Comparison of ENCODE assay signal across 13 mouse cellular contexts in genomic region chr2:136914334-136914902, GRCm38 (mm10). TPM values are rescaled to one million over a fixed set of nuclear protein-coding genes. Genes with fewer than 3 reads are reported as not detected.
DNase-seq lines count a peak whose midpoint lies in the region; ATAC-seq and TF ChIP-seq lines count a peak whose summit lies in the region.
"Had no signal": no experiment of that assay in that cellular context is flagged by ENCODE, and none has a peak within 500 bp of the region (broad histone marks: within the 10 kb centered on the region; RNA-seq: fewer than 3 reads in every experiment).

No protein-coding gene starts in this region.

- no peak for TF ChIP-seq POLR2A in liver, adult 2 months (IDR thresholded peaks at IDR 0.05; ENCODE audit: extremely low read depth, insufficient read depth, low read length)

- no peaks in the 10 kb centered on the region for H3K9me3 ChIP-seq in liver, embryonic 11.5 days (ENCODE audit: control insufficient read depth, low read length)
- no peaks in the 10 kb centered on the region for H3K9me3 ChIP-seq in forebrain, embryonic 13.5 days (replicated peaks)
- H3K9me3 ChIP-seq: embryonic facial prominence, embryonic 13.5 days had no signal

- TF ChIP-seq CTCF in liver, adult 2 months (IDR thresholded peaks at IDR 0.05; ENCODE audit: low read depth, low read length): peak; percentile 52

- no peak overlapping the region for H3K27ac ChIP-seq in liver, adult 2 months (replicated peaks; ENCODE audit: insufficient read depth, low read depth, low read length)
- no peak overlapping the region for H3K27ac ChIP-seq in liver, embryonic 11.5 days (ENCODE audit: low read depth, low read length)
- no peak overlapping the region for H3K27ac ChIP-seq in forebrain, embryonic 13.5 days
- H3K27ac ChIP-seq: embryonic facial prominence, embryonic 13.5 days had no signal

- H3K9ac ChIP-seq in liver, adult 2 months (ENCODE audit: low read depth, low read length): no peak overlapping the region
- no peak overlapping the region for H3K9ac ChIP-seq in liver, embryonic 11.5 days (ENCODE audit: low read depth, low read length)
- no peak overlapping the region for H3K9ac ChIP-seq in forebrain, embryonic 13.5 days
- H3K9ac ChIP-seq: embryonic facial prominence, embryonic 13.5 days had no signal

- H3K79me2 ChIP-seq in liver, adult 2 months (ENCODE audit: control insufficient read depth, insufficient read depth, low read length): no peaks in the 10 kb centered on the region; the same call in 1 of the 2 replicates

- H3K4me3 ChIP-seq in liver, adult 2 months (ENCODE audit: insufficient read depth, low read depth, low read length): no peak overlapping the region
- no peak overlapping the region for H3K4me3 ChIP-seq in liver, embryonic 11.5 days (ENCODE audit: low read depth, low read length)
- no peak overlapping the region for H3K4me3 ChIP-seq in forebrain, embryonic 13.5 days
- H3K4me3 ChIP-seq: embryonic facial prominence, embryonic 13.5 days had no signal

- 37% methylated on average over 3 of the region's 3 CpGs for WGBS in liver, adult 2 months
- 59% methylated on average over 3 of the region's 3 CpGs for whole genome bisulfite sequencing in liver, embryonic 11.5 days
- 54% methylated on average over 3 of the region's 3 CpGs for WGBS in forebrain, embryonic 13.5 days

- ATAC-seq in liver, embryonic 11.5 days (replicated peaks; ENCODE audit: low FRiP score): no peak
- peak; percentile 68 for ATAC-seq in forebrain, embryonic 13.5 days
- ATAC-seq in monocyte, adult 5-6 weeks (replicated peaks; ENCODE audit: insufficient number of reproducible peaks, low FRiP score, low TSS enrichment, poor library complexity, severe bottlenecking): 0 out of 2 replicates have a peak, but pooled peaks have one; percentile 42
- no peak; the same call in 1 of the 2 replicates for ATAC-seq in granulocyte monocyte progenitor cell, adult 5-6 weeks (replicated peaks; ENCODE audit: poor library complexity, severe bottlenecking)
- ATAC-seq: activated CD4-positive, CD25-positive, alpha-beta regulatory T cell, adult 4 months had no signal

- no peaks in the 10 kb centered on the region for H3K36me3 ChIP-seq in liver, adult 2 months (ENCODE audit: control insufficient read depth, insufficient read depth, low read length)
- no peaks in the 10 kb centered on the region for H3K36me3 ChIP-seq in liver, embryonic 11.5 days (ENCODE audit: control insufficient read depth, insufficient read depth, low read length)
- no peaks in the 10 kb centered on the region for H3K36me3 ChIP-seq in forebrain, embryonic 13.5 days (ENCODE audit: poor library complexity, severe bottlenecking)
- H3K36me3 ChIP-seq: embryonic facial prominence, embryonic 13.5 days had no signal

- H3K27me3 ChIP-seq in liver, adult 2 months (ENCODE audit: control insufficient read depth, insufficient read depth, low read length): no peaks in the 10 kb centered on the region
- no peaks in the 10 kb centered on the region for H3K27me3 ChIP-seq in liver, embryonic 11.5 days (replicated peaks; ENCODE audit: control insufficient read depth, insufficient read depth, low read length)
- H3K27me3 ChIP-seq in forebrain, embryonic 13.5 days: no peaks in the 10 kb centered on the region
- H3K27me3 ChIP-seq: embryonic facial prominence, embryonic 13.5 days had no signal

- peaks cover 2% of the 10 kb centered on the region for H3K4me1 ChIP-seq in liver, adult 2 months (ENCODE audit: control insufficient read depth, insufficient read depth, low read length)
- H3K4me1 ChIP-seq in liver, embryonic 11.5 days (replicated peaks; ENCODE audit: control insufficient read depth, insufficient read depth, low read length): peaks cover 4% of the 10 kb centered on the region
- peaks cover 9% of the 10 kb centered on the region for H3K4me1 ChIP-seq in forebrain, embryonic 13.5 days

- H3K4me2 ChIP-seq in liver, embryonic 11.5 days: no peak overlapping the region
- H3K4me2 ChIP-seq in forebrain, embryonic 13.5 days: no peak overlapping the region
- H3K4me2 ChIP-seq: embryonic facial prominence, embryonic 13.5 days had no signal

- peak; percentile 24 for DNase-seq in cerebellum, adult 9-10 months
- no peak for DNase-seq in cerebellum, adult 8-10 months
- peak; percentile 43 for DNase-seq in liver, adult 2 months (ENCODE audit: extremely low read depth, low read depth, low spot score)
- DNase-seq in liver, embryonic 11.5 days (ENCODE audit: low spot score): no peak
- DNase-seq in thymus, adult 18-20 months: no peak
- DNase-seq: B cell, adult 2 months; heart, postnatal 14 days had no signal

RNA-seq across cellular contexts. Expression of gene AL731706.1, which starts 23.2 kb away (rescaled TPM):
- 1.8 TPM in 1 of 2 replicates, not detected in the other for total RNA-seq in liver, adult 2 months (2014; rRNA removed)
- 6.1 and 8.0 TPM in 2 replicates for polyA plus RNA-seq in liver, adult 2 months (2012; rRNA removed)
- 24.0 and 24.2 TPM in 2 replicates for polyA plus RNA-seq in liver, embryonic 11.5 days (2014; fragmentation: Nextera tagmentation; extraction: Ambion mirVana)
- 22.1 and 27.4 TPM in 2 replicates for polyA plus RNA-seq in forebrain, embryonic 13.5 days (2015; fragmentation: Nextera tagmentation; extraction: Ambion mirVana)
- 0.75 to 13.1 TPM (median 5.0 TPM) in 3 replicates for total RNA-seq in monocyte, adult 5-6 weeks (2017)
- 9.9 and 10.1 TPM in 2 replicates for total RNA-seq in granulocyte monocyte progenitor cell, adult 5-6 weeks (2014; fragmentation: Nextera tagmentation)
- 11.8 and 27.1 TPM in 2 replicates for total RNA-seq in granulocyte monocyte progenitor cell, adult 5-6 weeks (2017)

RNA-seq across cellular contexts. Expression of gene Mkks, which starts 23.2 kb away (rescaled TPM):
- 17.2 and 19.5 TPM in 2 replicates for total RNA-seq in liver, adult 2 months (2014; rRNA removed)
- polyA plus RNA-seq in liver, adult 2 months (2012; rRNA removed): 3.8 and 5.2 TPM in 2 replicates
- polyA plus RNA-seq in liver, embryonic 11.5 days (2014; fragmentation: Nextera tagmentation; extraction: Ambion mirVana): 13.0 and 14.9 TPM in 2 replicates
- 9.9 and 10.8 TPM in 2 replicates for polyA plus RNA-seq in forebrain, embryonic 13.5 days (2015; fragmentation: Nextera tagmentation; extraction: Ambion mirVana)
- 7.8 to 10.7 TPM (median 8.8 TPM) in 3 replicates for total RNA-seq in monocyte, adult 5-6 weeks (2017)
- total RNA-seq in granulocyte monocyte progenitor cell, adult 5-6 weeks (2014; fragmentation: Nextera tagmentation): 17.4 and 18.0 TPM in 2 replicates
- total RNA-seq in granulocyte monocyte progenitor cell, adult 5-6 weeks (2017): 8.0 and 10.8 TPM in 2 replicates

RNA-seq across cellular contexts. Expression of gene Slx4ip, which starts 23.4 kb away (rescaled TPM):
- total RNA-seq in liver, adult 2 months (2014; rRNA removed): 1.5 and 1.8 TPM in 2 replicates
- polyA plus RNA-seq in liver, adult 2 months (2012; rRNA removed): 0.18 and 0.46 TPM in 2 replicates
- polyA plus RNA-seq in liver, embryonic 11.5 days (2014; fragmentation: Nextera tagmentation; extraction: Ambion mirVana): 4.2 and 5.0 TPM in 2 replicates
- 12.2 and 12.8 TPM in 2 replicates for polyA plus RNA-seq in forebrain, embryonic 13.5 days (2015; fragmentation: Nextera tagmentation; extraction: Ambion mirVana)
- 1.5 to 5.4 TPM (median 4.8 TPM) in 3 replicates for total RNA-seq in monocyte, adult 5-6 weeks (2017)
- 5.4 and 7.7 TPM in 2 replicates for total RNA-seq in granulocyte monocyte progenitor cell, adult 5-6 weeks (2014; fragmentation: Nextera tagmentation)
- 3.9 and 5.6 TPM in 2 replicates for total RNA-seq in granulocyte monocyte progenitor cell, adult 5-6 weeks (2017)

RNA-seq across cellular contexts. Expression of gene AL731706.2, which starts 28.9 kb away (rescaled TPM):
- total RNA-seq in liver, adult 2 months (2014; rRNA removed): not detected in 2 replicates
- polyA plus RNA-seq in liver, adult 2 months (2012; rRNA removed): not detected in 2 replicates
- polyA plus RNA-seq in liver, embryonic 11.5 days (2014; fragmentation: Nextera tagmentation; extraction: Ambion mirVana): 16.8 and 24.9 TPM in 2 replicates
- polyA plus RNA-seq in forebrain, embryonic 13.5 days (2015; fragmentation: Nextera tagmentation; extraction: Ambion mirVana): 22.9 and 38.6 TPM in 2 replicates
- total RNA-seq in monocyte, adult 5-6 weeks (2017): 13.4 to 63.0 TPM in 2 of 3 replicates, not detected in the other
- 19.3 and 63.7 TPM in 2 replicates for total RNA-seq in granulocyte monocyte progenitor cell, adult 5-6 weeks (2014; fragmentation: Nextera tagmentation)
- not detected in 2 replicates for total RNA-seq in granulocyte monocyte progenitor cell, adult 5-6 weeks (2017)
- polyA plus RNA-seq: testis, adult 2 months had no signal

Comparison
In these comparisons a context has a peak if more than half of its experiments do, and no peak if none do; other contexts are left out.
1. DNase-seq: peak in cerebellum, adult 9-10 months (single experiment) and liver, adult 2 months (single experiment); none in cerebellum, adult 8-10 months (single experiment), liver, embryonic 11.5 days (single experiment) and thymus, adult 18-20 months (0 of 2).
2. ATAC-seq: peak in forebrain, embryonic 13.5 days (single experiment) and monocyte, adult 5-6 weeks (single experiment); none in liver, embryonic 11.5 days (single experiment) and granulocyte monocyte progenitor cell, adult 5-6 weeks (single experiment).